ENCODE assay signal across 19 mouse cellular contexts in the genomic region with DNA sequence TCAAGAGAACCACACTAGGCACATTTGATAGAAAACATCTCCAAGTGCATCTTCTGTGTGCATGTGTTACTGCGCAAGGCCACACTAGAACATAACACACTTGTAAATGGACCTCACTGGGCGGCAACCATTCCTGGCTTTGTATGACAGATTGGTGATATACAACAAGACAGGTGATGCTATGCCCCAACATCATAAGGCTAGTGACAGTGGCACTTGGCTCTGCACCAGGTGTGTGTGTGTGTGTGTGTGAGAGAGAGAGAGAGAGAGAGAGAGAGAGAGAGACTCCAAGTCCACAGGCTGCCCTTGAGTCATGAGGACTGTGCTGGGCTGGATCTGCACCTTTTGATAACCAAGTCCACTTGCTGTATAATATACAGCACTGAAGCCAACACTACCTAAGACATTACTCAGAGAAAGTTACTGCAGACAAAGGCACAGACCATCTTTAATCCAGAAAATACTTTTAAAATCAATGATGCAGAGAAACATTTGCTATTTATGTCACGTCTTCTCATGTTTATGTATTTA.
DNase-seq lines count a peak whose midpoint lies in the region; ATAC-seq and TF ChIP-seq lines count a peak whose summit lies in the region.
"Had no signal": no experiment of that assay in that cellular context is flagged by ENCODE, and none has a peak within 500 bp of the region (broad histone marks: within the 10 kb centered on the region; RNA-seq: fewer than 3 reads in every experiment).

No protein-coding gene starts in this region.

- TF ChIP-seq EP300 in liver, postnatal 0 days (IDR thresholded peaks at IDR 0.05; ENCODE audit: low read depth), result no peak

- no peak overlapping the region for H3K27ac ChIP-seq in liver, embryonic 12.5 days
- no peak overlapping the region for H3K27ac ChIP-seq in liver, postnatal 0 days (ENCODE audit: low read depth)
- H3K27ac ChIP-seq: embryonic facial prominence, embryonic 13.5 days; forebrain, embryonic 10.5 days; heart, embryonic 10.5 days had no signal

- WGBS in liver, embryonic 12.5 days (ENCODE audit: insufficient replicate concordance), result 85% methylated on average over 3 of the region's 3 CpGs
- WGBS in liver, postnatal 0 days (ENCODE audit: insufficient replicate concordance), result 81% methylated on average over 3 of the region's 3 CpGs

- H3K4me1 ChIP-seq in liver, embryonic 12.5 days, result peaks cover 47% of the 10 kb centered on the region
- H3K4me1 ChIP-seq in liver, postnatal 0 days (ENCODE audit: insufficient read depth), result peaks cover 32% of the 10 kb centered on the region

- no peak overlapping the region for H3K4me3 ChIP-seq in liver, embryonic 12.5 days
- H3K4me3 ChIP-seq in liver, postnatal 0 days (ENCODE audit: low read depth, low read length), result no peak overlapping the region
- H3K4me3 ChIP-seq: embryonic facial prominence, embryonic 13.5 days; forebrain, embryonic 10.5 days; heart, embryonic 10.5 days had no signal

- H3K4me2 ChIP-seq in liver, embryonic 12.5 days, result peak overlapping the region; percentile 59
- no peak overlapping the region for H3K4me2 ChIP-seq in liver, postnatal 0 days (ENCODE audit: low read depth, low read length)
- H3K4me2 ChIP-seq: embryonic facial prominence, embryonic 13.5 days; hindbrain, embryonic 14.5 days had no signal

- no peak overlapping the region for H3K9ac ChIP-seq in liver, embryonic 12.5 days
- H3K9ac ChIP-seq in liver, postnatal 0 days (replicated peaks), result no peak overlapping the region
- H3K9ac ChIP-seq: embryonic facial prominence, embryonic 13.5 days; hindbrain, embryonic 14.5 days had no signal

- ATAC-seq in liver, embryonic 12.5 days, result peak; percentile 58
- no peak for ATAC-seq in liver, postnatal 0 days
- ATAC-seq in megakaryocyte-erythroid progenitor cell, adult 5-6 weeks (replicated peaks; ENCODE audit: low FRiP score, low TSS enrichment, poor library complexity, severe bottlenecking), result peak; percentile 49
- ATAC-seq: forebrain, embryonic 16.5 days had no signal

- H3K36me3 ChIP-seq in liver, embryonic 12.5 days, result no peaks in the 10 kb centered on the region
- H3K36me3 ChIP-seq in liver, postnatal 0 days (replicated peaks; ENCODE audit: insufficient read depth, low read length), result no peaks in the 10 kb centered on the region

- no peaks in the 10 kb centered on the region for H3K9me3 ChIP-seq in liver, embryonic 12.5 days (replicated peaks)
- no peaks in the 10 kb centered on the region for H3K9me3 ChIP-seq in liver, postnatal 0 days (ENCODE audit: low read length)
- H3K9me3 ChIP-seq: embryonic facial prominence, embryonic 13.5 days; heart, embryonic 10.5 days had no signal

- no peak for TF ChIP-seq CTCF in liver, postnatal 0 days (IDR thresholded peaks at IDR 0.05; ENCODE audit: low read depth)

- no peaks in the 10 kb centered on the region for H3K27me3 ChIP-seq in liver, embryonic 12.5 days (replicated peaks)
- H3K27me3 ChIP-seq in liver, postnatal 0 days (ENCODE audit: insufficient read depth, low read length), result no peaks in the 10 kb centered on the region
- H3K27me3 ChIP-seq: embryonic facial prominence, embryonic 13.5 days had no signal

- DNase-seq in gastrocnemius, adult 18-20 months (ENCODE audit: low spot score), result peak; percentile 33
- no peak for DNase-seq in gastrocnemius, postnatal 10 days
- DNase-seq in liver, postnatal 0 days, result no peak
- no peak for DNase-seq in spleen, adult 18-20 months
- DNase-seq in lung, postnatal 4 days, result no peak
- DNase-seq: adrenal gland, postnatal 14 days; cerebellum, adult 11-12 months; cerebellum, adult 9-10 months; cerebellum, postnatal 36 days; heart, adult 18-20 months; heart, postnatal 10 days; heart, postnatal 4 days had no signal
